Mouse (Mus musculus): ENCODE results near the gene Flot1.
A peak's percentile ranks its signal among the peaks of the same experiment; 100 is the strongest.

Gene Flot1

GRCm38 (mm10) chr17:35866911-35867890 lies 44.2 kb downstream of the Flot1 start:
- DNase-seq (ENCODE audit: low read depth, low spot score): no peak

- DNase-seq (ENCODE audit: low read depth, low spot score): no peak
Measured at GRCm38 (mm10) chr17:35868165-35868820, 45.3 kb downstream of the Flot1 start.

- DNase-seq (ENCODE audit: low read depth, low spot score): no peak
Measured at GRCm38 (mm10) chr17:35868961-35869345, 45.9 kb downstream of the Flot1 start.

GRCm38 (mm10) chr17:35869346-35870067 lies 46.5 kb downstream of the Flot1 start:
- DNase-seq (ENCODE audit: low read depth, low spot score): no peak

- DNase-seq (ENCODE audit: low read depth, low spot score): no peak
Measured at GRCm38 (mm10) chr17:35870151-35870883, 47.3 kb downstream of the Flot1 start.

- no peak for DNase-seq (ENCODE audit: low read depth, low spot score)
Measured at GRCm38 (mm10) chr17:35870884-35871696, 48.1 kb downstream of the Flot1 start.

GRCm38 (mm10) chr17:35873774-35874519 lies 50.9 kb downstream of the Flot1 start:
- DNase-seq (ENCODE audit: low read depth, low spot score): no peak

GRCm38 (mm10) chr17:35874721-35875120 lies 51.7 kb downstream of the Flot1 start:
- no peak for DNase-seq (ENCODE audit: low read depth, low spot score)

GRCm38 (mm10) chr17:35879245-35880057 lies 56.4 kb downstream of the Flot1 start, which contains the start of gene Dhx16:
Dhx16 (plus strand) TSS chr17:35879819.
- peak; percentile 94 for DNase-seq (ENCODE audit: low read depth, low spot score)

All from WW6 (cell line).